Comparison of ENCODE assay signal across 28 mouse cellular contexts in genomic region chr9:43942147-43942546, GRCm38 (mm10).
"Had no signal": no experiment of that assay in that cellular context is flagged by ENCODE, and none has a peak within 500 bp of the region (broad histone marks: within the 10 kb centered on the region; RNA-seq: fewer than 3 reads in every experiment).

No protein-coding gene starts in this region.

- ATAC-seq: hindbrain, embryonic 16.5 days; inflammation-experienced regulatory T-cells, adult 6 months; intestine, embryonic 15.5 days; intestine, postnatal 0 days; liver, postnatal 0 days had no signal

- H3K27ac ChIP-seq: gastrocnemius, adult 2 months; heart, embryonic 10.5 days; hindbrain, embryonic 10.5 days; hindbrain, embryonic 14.5 days; intestine, embryonic 15.5 days; layer of hippocampus, adult 2 months; limb, embryonic 10.5 days; limb, embryonic 12.5 days; liver, embryonic 13.5 days; liver, embryonic 15.5 days had no signal

- DNase-seq: gastrocnemius, adult 2 months; gastrocnemius, postnatal 10 days; gastrocnemius, postnatal 25 days; heart, adult 18-20 months; heart, postnatal 10 days; heart, postnatal 4 days; kidney, adult 18-20 months; kidney, adult 8-10 months; kidney, postnatal 10 days; kidney, postnatal 25 days; kidney, postnatal 4 days; liver; liver, embryonic 13.5 days; liver, postnatal 0 days had no signal

- H3K4me1 ChIP-seq: intestine, embryonic 15.5 days; liver, embryonic 15.5 days had no signal

- H3K27me3 ChIP-seq: liver, embryonic 13.5 days; liver, embryonic 15.5 days had no signal

- H3K9ac ChIP-seq: heart, embryonic 12.5 days; hindbrain, embryonic 14.5 days; intestine, embryonic 15.5 days; limb, embryonic 12.5 days; liver, embryonic 13.5 days; liver, embryonic 15.5 days; liver, postnatal 0 days had no signal

- H3K9me3 ChIP-seq: heart, embryonic 10.5 days; heart, embryonic 12.5 days; hindbrain, embryonic 10.5 days; hindbrain, embryonic 12.5 days; intestine, embryonic 15.5 days; limb, embryonic 10.5 days; limb, embryonic 12.5 days; liver, embryonic 13.5 days; liver, embryonic 15.5 days had no signal

- H3K4me3 ChIP-seq: gastrocnemius, adult 2 months; heart, embryonic 10.5 days; heart, embryonic 12.5 days; hindbrain, embryonic 10.5 days; hindbrain, embryonic 12.5 days; intestine, embryonic 15.5 days; layer of hippocampus, adult 2 months; limb, embryonic 10.5 days; limb, embryonic 12.5 days; liver, embryonic 13.5 days; liver, embryonic 15.5 days had no signal

- H3K4me2 ChIP-seq: heart, embryonic 12.5 days; hindbrain, embryonic 12.5 days; hindbrain, embryonic 14.5 days; intestine, embryonic 15.5 days; limb, embryonic 12.5 days; liver, embryonic 11.5 days; liver, embryonic 13.5 days; liver, embryonic 15.5 days had no signal

- H3K36me3 ChIP-seq: heart, embryonic 10.5 days; heart, embryonic 12.5 days; hindbrain, embryonic 10.5 days; hindbrain, embryonic 12.5 days; intestine, embryonic 15.5 days; limb, embryonic 10.5 days; limb, embryonic 12.5 days; liver, embryonic 13.5 days; liver, embryonic 15.5 days had no signal
